Mouse (Mus musculus): ENCODE data around the gene Golph3.

The Golph3 gene

DNA sequence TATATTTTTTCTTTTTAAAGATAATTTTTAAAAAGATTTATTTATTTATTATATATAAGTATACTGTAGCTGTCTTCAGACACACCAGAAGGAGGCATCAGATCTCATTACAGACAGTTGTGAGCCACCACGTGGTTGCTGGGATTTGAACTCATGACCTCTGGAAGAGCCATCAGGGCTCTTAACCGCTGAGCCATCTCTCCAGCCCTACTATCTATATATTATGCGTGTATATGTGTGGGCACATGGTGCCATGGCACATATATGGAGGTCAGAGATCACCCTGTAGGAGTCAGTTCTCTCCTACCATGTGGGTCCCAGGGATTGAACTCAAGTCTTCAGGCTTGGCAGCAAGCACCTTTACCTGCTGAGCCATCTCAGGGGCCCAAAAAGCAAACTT, 58.8 kb downstream of the Golph3 start:
- no peak for DNase-seq (ENCODE audit: low spot score in 2 of 2)

DNA sequence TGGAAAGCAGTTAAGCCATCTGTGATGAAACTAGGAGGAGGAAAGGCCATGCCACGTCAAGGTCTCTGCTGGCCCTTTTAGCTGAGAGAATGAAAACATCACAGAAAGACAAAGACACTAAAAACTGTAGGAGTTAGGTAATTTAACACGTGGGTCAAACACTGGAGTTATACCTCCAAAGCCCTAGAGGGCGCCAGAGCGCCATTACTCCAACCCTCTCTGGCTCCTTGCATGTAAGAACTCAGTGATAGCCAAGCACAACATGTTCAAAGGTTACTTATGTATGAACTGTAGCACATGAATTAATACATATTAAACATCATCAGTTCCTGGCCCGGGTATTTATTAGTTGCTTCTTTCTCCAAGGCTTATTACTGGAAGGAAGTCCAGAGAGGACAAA, 59.3 kb downstream of the Golph3 start:
- peak; percentile 47 to 65 for DNase-seq (ENCODE audit: low spot score in 2 of 2)

DNA sequence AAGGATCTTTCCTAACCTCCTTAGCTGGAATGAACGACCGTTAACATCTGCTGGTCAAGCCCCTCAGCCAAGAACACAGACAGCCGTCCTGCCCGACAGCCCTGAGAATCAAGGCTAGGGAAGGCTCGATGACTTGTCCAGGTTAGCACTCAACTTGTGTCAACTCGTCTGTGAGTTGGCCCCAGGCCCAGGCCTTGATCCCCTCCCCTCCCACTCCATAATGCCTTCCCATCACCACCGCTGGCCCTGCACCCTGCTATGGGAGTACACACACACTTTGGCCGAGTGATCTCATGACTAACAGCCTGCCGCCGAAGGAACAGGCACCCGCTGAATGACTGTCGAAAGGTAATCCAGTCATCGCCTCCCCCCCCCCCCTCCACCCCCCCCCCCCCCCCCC, 63.4 kb downstream of the Golph3 start:
- no peak for DNase-seq (ENCODE audit: low spot score in 2 of 2)

DNA sequence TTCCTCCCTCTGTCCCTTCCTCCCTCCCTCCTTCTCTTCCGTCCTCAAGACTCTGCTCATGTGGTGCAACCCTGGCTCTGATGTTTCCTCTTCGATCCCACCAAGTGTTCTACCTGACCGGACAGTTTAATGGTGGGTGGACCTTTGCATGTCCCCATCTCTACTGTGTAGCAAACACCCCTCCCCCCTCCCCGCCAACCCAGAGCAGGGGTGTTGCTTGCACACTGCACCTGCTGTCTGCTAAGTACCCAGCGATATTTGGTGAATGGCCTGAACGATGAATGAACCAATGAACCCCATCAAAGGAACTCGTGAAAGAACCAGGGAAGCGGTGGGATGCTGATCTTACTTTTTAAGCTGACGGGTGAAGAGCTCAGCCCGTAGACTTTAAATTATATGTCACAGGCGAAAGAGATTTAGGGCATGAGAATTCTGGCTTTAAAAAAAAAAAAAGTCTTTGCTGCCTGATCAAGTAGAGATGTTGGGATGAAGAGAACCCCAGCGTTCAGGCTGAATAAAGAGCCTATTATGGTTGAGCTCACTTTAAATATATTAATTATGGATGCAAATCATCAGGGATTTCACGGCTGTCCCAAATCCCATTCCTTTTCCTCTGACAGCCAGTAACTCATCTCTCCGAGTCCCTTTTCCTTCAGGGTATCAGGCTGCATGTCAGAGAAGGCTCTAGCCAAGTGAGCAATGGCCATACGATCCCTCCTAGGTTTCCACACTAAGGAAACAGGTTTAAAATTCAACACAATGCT, 67.7 kb downstream of the Golph3 start:
- DNase-seq (ENCODE audit: low spot score in 2 of 2) = no peak

DNA sequence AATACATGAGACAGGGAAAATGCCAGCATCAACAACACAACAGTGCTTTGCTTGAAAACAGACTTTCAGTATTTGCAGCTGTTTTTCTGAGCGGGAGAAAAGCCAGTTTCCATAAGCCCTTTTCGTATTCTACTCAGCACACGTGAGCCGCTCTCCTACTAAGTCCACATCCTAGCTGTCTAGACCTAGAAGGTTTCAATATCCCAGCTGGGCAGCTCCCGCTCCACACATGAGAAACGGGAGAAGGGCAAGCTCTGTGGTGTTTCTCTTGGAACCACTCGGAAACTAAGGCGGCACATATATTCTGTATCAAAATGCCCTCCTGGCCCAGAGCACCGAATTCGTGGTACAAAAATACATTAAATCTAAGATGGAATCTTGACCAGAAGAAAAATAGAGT, 73.5 kb downstream of the Golph3 start:
- no peak for DNase-seq (ENCODE audit: low spot score in 2 of 2)

DNA sequence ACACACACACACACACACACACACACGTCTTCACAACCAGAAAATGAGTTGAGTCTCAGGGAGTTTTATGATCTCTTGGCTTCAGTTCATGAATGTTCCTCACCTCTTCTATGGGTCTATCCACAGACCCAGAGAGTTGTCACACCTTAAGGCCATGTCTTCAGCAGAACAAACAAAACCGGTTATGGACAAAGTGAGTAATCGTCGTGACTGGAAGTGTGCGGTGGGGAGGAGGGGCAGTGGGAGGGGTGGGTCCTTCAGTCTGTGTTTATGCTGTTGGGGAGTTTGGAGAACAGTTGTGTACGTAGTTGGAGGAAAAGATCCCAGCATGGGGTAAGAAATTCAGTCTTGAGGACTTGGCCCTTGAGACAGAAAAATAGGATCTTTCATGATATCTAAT, 75.8 kb downstream of the Golph3 start:
- DNase-seq (ENCODE audit: low spot score in 2 of 2) = no peak
